Mouse (Mus musculus) adrenal gland, postnatal 36 days (tissue): ENCODE measurements at regions not wholly inside any gene's neighbourhood (a gene's known extent, or its start where the extent isn't known, plus 50 kb on each side); places are given as distances from the start of the nearest gene placed in this dataset.
A peak's percentile ranks its signal among the peaks of the same experiment; 100 is the strongest.

Experiments used
- DNase-seq, 2 experiments: peaks; one replicate each; pipeline ENCODE4 v3.0.0; 2021; ENCODE audit warnings: mixed read lengths in 1 of 2

DNA sequence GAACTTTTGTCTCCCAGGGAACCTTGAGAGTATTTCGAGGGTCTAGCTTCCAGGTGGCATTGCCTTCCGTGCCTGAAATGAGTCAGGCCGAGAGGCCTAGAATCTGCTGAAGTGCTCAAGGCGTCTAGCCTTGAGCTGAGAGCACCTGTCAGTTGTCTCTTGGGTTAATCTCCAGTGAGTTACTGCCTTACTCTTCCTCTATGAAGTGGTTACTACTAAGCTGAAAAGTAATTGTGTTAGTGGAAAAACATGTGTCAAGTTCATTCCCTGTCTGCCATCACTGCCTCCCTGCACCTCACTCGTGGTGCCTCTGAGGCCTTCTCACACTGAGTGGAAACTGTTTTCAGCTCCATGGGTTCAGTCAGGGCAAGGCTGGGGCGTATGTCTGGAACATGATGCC lies 69.0 kb upstream of the Egln3 start:
- no peak for DNase-seq

- peak; percentile 15 to 30 for DNase-seq
Observed at GRCm38 (mm10) chr12:54272226-54272625, 68.6 kb upstream of the Egln3 start.

DNA sequence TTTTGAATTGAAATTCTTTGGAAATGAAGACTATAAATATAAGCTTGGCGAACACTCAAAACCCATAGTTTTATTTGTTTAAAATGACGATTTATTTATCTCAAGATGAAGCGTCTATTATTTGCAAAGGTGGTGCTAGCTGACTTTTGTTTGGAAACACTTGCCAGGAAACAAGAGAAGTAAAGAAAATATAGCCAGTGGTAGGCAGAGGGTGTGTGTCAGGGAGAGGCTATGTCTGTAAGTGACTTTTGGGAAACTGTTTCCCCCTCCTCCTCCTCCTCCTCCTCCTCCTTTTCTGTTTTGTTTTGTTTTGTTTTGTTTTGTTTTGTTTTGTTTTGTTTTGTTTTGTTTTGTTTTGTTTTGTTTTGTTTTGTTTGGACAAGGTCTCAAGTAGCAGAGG lies 62.2 kb upstream of the Egln3 start:
- no peak for DNase-seq

GRCm38 (mm10) chr12:54264893-54265835 lies 61.5 kb upstream of the Egln3 start:
- no peak for DNase-seq

DNA sequence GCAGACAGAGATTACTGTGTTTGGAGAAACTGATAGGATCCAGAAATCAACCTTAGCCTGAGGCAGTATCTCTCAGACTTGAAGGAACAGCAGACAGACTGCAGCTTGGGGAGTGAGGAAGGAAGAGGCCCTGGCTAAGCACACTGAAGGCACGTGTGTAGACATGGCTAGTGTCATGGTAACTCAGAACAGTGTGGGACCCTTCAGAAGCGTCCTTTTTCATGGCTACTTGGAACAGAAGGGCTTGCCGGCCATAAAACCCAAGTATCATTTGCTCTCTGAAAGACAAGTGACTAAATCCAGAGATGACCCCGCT lies 60.7 kb upstream of the Egln3 start:
- no peak for DNase-seq

DNA sequence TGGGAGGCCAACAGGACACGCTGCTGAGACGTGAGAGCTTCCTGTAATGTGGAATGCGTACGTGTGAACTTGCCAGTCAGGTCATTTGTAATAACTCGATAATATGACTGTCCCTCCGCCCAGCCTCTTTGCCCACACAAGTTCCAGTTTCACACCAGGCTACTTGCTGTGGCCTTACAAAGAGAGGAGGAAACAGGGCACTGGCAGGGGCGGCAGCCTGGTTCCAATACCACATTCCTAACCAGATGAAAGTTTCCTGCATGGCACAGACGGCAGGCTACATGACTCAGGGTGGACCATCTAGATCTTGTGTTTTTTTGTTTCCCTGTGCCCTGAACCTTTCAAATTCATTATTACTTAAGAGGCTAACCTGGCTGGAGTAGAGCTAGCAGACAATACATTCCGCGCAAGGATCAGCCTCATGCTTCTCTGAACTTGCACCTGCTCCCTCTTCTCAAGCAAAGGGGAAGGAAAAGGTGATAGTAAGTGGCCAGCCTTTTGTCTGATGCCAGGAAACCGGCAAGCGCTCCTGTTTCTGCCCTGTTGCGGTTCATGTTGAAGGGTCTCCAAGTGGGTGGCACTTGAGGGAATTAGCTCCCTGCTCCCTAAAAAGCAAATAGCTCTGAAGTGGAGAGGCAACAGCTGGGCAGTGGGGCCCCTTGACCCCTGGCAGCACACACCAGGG lies 60.2 kb upstream of the Egln3 start:
- DNase-seq = no peak

DNA sequence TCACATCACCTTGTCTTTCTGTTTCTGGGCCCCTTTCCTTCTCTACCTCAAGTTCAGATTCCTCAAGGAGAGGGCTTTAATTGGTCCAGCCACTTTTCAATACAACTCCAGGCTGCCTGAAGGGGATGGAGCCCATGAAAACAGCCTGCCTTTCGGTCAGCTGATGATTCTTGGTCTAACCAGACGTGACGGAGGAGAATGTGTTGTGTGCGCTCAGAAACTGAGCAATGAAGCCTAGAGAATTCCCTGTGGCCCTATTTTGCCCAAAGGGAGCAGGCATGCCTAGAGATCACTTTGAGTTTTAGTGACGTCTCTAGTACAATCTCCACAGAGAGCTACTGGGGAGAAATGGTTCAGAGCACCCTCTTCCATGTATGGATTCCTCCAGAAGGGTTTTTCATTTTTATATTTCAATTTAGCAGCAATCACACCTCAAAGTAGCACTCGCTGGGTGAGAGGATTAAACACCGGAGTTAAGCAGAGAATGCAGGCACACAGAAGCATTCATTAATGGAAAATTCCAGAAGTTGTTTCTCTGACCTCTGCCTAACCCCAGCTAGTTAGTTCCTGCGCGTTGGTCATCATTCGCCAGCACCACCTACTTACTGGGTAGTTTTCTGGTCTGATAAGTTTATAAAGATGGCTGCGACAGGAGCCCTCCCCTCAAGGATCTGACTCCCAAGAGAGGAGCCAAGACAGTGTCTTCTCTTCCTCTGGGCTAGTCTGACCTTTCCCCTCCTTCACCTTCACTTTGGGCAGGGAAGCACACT lies 58.8 kb upstream of the Egln3 start:
- DNase-seq = no peak

- DNase-seq = peak in 1 of 2 experiments; percentile 13
Observed at GRCm38 (mm10) chr12:54261426-54261825, 57.8 kb upstream of the Egln3 start.

DNA sequence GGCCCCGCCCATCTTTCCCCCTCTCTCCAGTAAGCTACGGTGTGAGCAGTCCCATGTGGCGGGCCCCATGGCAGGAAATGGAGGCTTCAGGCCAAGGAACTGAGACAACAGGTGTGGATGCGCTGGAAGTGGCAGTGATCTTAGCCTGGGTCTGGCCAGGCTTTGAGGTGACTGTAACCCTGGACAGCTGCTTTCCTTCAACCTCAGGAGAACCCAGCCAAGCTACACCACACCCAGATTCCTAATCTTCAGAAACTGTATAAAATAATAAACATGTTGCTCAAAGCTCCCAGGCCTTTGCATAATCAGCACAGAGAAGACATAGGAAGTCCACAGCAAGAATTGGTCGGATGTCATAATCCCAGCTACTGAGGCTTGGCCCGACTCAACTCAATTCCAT lies 56.8 kb upstream of the Egln3 start:
- DNase-seq = no peak

DNA sequence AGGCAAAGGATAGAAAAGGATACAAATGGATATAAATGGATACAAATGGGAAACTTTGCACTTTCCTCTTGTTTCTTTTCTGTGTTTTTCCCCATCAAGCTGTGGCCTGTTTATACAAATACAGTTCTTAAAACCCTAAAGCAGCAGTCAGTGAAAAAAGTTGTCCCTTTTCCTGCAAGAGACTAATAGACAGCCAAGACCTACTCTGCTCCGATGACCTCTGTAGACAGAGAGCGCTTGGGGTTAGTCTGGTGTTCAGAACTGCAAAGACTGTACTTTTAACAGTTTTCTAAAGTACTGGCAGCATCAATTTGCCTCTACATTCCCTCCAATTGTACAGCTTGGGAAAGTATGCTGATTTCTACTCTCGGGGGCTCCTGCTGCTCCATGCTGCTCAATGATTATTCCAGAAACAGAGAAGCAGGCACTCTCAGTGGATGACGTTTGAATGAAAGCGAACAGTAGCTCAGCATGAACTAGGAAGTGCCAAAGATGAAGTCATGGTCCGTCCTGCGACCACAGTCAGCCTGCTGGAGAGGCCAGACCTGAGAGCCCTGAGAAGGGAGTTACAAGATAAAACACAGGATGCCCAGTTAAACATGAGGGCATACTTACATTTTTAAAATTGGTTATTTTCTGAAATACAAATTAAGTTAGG lies 54.2 kb upstream of the Egln3 start:
- DNase-seq = no peak

DNA sequence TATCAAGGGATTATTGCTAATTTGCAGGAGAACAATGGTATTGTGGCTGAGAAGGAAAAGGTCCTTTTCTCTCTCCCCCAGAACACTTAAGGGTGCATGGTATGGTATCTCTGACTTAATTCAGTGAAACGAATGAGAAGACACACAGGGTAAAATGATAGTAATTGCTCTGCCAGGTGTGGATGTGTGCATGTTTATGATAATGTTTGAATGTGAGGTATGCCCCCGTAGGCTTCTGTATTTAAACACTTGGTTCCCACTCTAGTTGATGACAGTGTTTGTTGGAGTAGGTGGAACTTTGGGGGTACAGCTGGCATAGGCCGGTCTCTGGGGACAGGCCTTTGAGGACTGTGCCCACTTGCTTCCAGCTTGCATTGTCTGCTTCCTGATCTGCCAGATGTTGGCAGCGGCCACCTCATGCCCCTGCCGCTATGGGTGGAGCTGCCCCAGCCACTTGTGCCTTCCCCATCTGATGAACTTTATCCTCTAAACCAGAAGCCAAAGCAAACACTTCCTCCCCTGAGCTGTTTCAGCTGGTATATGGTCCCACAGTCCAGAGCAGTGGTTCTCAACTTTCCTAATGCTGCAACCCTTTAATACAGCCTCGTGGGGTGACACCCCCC lies 53.0 kb upstream of the Egln3 start:
- DNase-seq = peak in 1 of 2 experiments; percentile 7
